Mouse (Mus musculus): ENCODE measurements around the gene G530012D18Rik. TPM values are rescaled to one million over a fixed set of nuclear protein-coding genes. Genes with fewer than 3 reads are reported as not detected.
"Not testable (repeated sequence)": the region's sequence is repeated elsewhere in the genome, so short reads cannot be mapped to it uniquely, and the experiment has no call there.

Gene G530012D18Rik
- total RNA-seq, 2 experiments from 2014 or later: 0.46 to 0.69 TPM

GRCm38 (mm10) chr1:85615096-85615495 lies 39.6 kb downstream of the G530012D18Rik start:
- ATAC-seq (replicated peaks; ENCODE audit: poor library complexity): not testable (repeated sequence)

- not testable (repeated sequence) for ATAC-seq (replicated peaks; ENCODE audit: poor library complexity)
Observed at GRCm38 (mm10) chr1:85615819-85616218, 40.3 kb downstream of the G530012D18Rik start.

DNA sequence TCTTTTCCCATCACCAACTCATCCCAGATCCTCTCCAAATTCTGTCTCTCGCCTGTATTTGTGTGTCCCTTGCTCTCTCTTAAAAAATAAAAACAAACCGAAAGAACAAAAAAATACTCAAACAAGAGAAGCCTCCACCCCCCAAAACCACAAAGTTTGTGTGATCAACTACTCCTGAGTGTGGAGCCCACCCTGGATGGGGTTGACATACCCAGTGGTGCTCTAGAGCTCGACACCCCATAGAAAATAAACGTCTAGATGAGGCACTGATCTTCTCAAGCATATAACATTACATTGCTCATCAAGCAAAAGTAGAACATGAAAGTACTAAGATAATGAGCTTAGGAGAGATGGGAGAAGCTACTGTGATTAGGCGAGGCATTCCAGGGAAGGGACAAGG lies 41.7 kb downstream of the G530012D18Rik start:
- not testable (repeated sequence) for ATAC-seq (replicated peaks; ENCODE audit: poor library complexity)

GRCm38 (mm10) chr1:85618689-85619088 lies 43.2 kb downstream of the G530012D18Rik start:
- not testable (repeated sequence) for ATAC-seq (replicated peaks; ENCODE audit: poor library complexity)

Other genes with a start within 250 kb of the G530012D18Rik start
- 114 and 132 TPM in 2 replicates for gene Sp110, start 23.1 kb downstream of the G530012D18Rik start, total RNA-seq (2015)
- gene Sp110, start 23.1 kb downstream of the G530012D18Rik start, total RNA-seq (2017): 114 and 149 TPM in 2 replicates
- gene Sp140, start 24.7 kb downstream of the G530012D18Rik start, total RNA-seq (2015): 83.5 and 86.2 TPM in 2 replicates
- 90.3 and 92.2 TPM in 2 replicates for gene Sp140, start 24.7 kb downstream of the G530012D18Rik start, total RNA-seq (2017)
- 126 and 135 TPM in 2 replicates for gene Sp100, start 74.3 kb downstream of the G530012D18Rik start, total RNA-seq (2015)
- gene Sp100, start 74.3 kb downstream of the G530012D18Rik start, total RNA-seq (2017): 63.4 and 82.1 TPM in 2 replicates
- 81.4 and 86.3 TPM in 2 replicates for gene A630001G21Rik, start 203.0 kb downstream of the G530012D18Rik start, total RNA-seq (2015)
- gene A630001G21Rik, start 203.0 kb downstream of the G530012D18Rik start, total RNA-seq (2017): 57.5 and 65.8 TPM in 2 replicates
- gene Cab39, start 217.8 kb downstream of the G530012D18Rik start, total RNA-seq (2015): 83.1 and 84.9 TPM in 2 replicates
- 122 and 126 TPM in 2 replicates for gene Cab39, start 217.8 kb downstream of the G530012D18Rik start, total RNA-seq (2017)